Mouse (Mus musculus) lung, embryonic 14.5 days (tissue): ENCODE measurements around the gene Mpv17l2. TPM values are rescaled to one million over a fixed set of nuclear protein-coding genes. Genes with fewer than 3 reads are reported as not detected.
A peak's percentile ranks its signal among the peaks of the same experiment; 100 is the strongest.

Experiments
- ATAC-seq: fragments of 200-750 bp; cut with Nextera tagmentation; 2 replicates; pipeline ENCODE4 v1.8.0; 2017; ENCODE audit warnings: mild to moderate bottlenecking, moderate TSS enrichment, moderate library complexity; ENCODE audit not compliant: insufficient read depth
- DNase-seq: peaks from one replicate; pipeline ENCODE4 v3.0.0-alpha.2; 2015
- H3K27ac ChIP-seq: fragments of 300-500 bp; sonication (generic); 2 replicates; pipeline ENCODE4 v1.5.1; 2014; ENCODE audit warnings: low read depth, mild to moderate bottlenecking, moderate library complexity
- H3K27me3 ChIP-seq: fragments of 300-500 bp; sonication (generic); 2 replicates; pipeline ENCODE4 v1.6.1; 2014; ENCODE audit warnings: low read length, control low read depth; ENCODE audit not compliant: insufficient read depth
- H3K36me3 ChIP-seq: fragments of 300-500 bp; sonication (generic); 2 replicates; pipeline ENCODE4 v1.6.1; 2014; ENCODE audit warnings: control low read depth; ENCODE audit not compliant: insufficient read depth
- H3K4me1 ChIP-seq: fragments of 300-500 bp; sonication (generic); 2 replicates; pipeline ENCODE4 v1.6.1; 2014; ENCODE audit warnings: antibody characterized with exemption, control low read depth; ENCODE audit not compliant: insufficient read depth
- H3K4me2 ChIP-seq: fragments of 300-500 bp; sonication (generic); 2 replicates; pipeline ENCODE4 v1.6.1; 2014; ENCODE audit warnings: mild to moderate bottlenecking
- H3K4me3 ChIP-seq: fragments of 300-500 bp; sonication (generic); 2 replicates; pipeline ENCODE4 v1.5.1; 2014; ENCODE audit warnings: low read depth, low read length
- H3K9ac ChIP-seq: fragments of 300-500 bp; sonication (generic); 2 replicates; pipeline ENCODE4 v1.6.1; 2014
- H3K9me3 ChIP-seq: fragments of 300-500 bp; sonication (generic); 2 replicates; pipeline ENCODE4 v1.6.1; 2016; ENCODE audit warnings: low read depth, low read length, control low read depth
- CTCF ChIP-seq: IDR thresholded peaks from 2 replicates; pipeline ENCODE4 v1.5.1; 2016; ENCODE audit warnings: antibody characterized with exemption, low read depth
- WGBS: fragments of 180-500 bp; shearing (Covaris S2); extraction: QIAGEN DNeasy Blood & Tissue Kit; methylation state at CpG from one replicate; pipeline ENCODE4 v1.1.7; 2014; 5-methylcytosine and 5-hydroxymethylcytosine counted together
- polyA plus RNA-seq: library from polyadenylated mRNA; unstranded; fragments of >200 nt; fragmentation: Nextera tagmentation; extraction: Ambion mirVana; gene quantifications from 2 replicates; pipeline ENCODE4 v1.2.1, GENCODE M21; 2014

The Mpv17l2 gene
- polyA plus RNA-seq, 1 experiment from 2014 or later = 27.9 TPM

DNA sequence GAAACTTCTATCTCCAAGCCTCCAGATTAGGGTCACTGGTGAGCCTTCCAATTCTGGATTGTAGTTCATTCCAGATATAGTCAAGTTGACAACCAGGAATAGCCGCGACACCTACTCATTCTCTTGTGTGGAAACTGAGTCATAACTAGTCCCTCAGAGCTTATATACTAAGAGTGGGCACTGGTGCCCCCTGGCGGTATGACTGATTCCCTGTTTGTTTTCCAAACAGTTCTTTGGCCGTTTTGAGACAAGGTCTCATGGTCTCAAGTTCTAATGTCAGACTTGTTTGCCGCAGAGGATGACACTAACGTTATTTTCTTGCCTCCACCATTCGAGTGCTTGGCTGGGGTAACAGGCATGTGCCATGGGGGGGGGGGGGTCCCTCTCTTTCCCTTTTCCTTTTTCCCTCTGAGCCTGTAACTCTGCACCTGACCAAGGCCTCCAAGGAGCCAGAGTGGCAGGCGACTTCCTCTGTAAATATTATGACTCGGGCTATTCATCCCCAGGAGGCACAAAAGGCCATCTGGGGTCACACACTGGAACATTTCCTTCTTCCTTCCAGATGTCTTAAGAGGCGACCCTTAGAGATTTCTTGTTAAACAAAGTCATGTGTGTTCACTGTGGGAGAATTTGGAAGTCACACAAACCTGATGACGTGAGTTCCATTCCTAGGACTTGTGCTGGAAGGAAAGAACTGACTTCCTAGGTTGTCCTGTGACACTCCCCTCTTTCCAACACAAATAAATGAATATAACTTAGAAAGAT lies 8.6 kb downstream of the Mpv17l2 start:
- Histone ChIP-seq H3K27me3 (peaks cover 19% of the 10 kb centered on the region; the same call in 1 of the 2 replicates), H3K9ac (no peak overlapping the region), H3K36me3 (peaks cover 6% of the 10 kb centered on the region; the same call in 1 of the 2 replicates), H3K4me1 (peaks cover 22% of the 10 kb centered on the region; the same call in 1 of the 2 replicates), H3K4me3 (no peak overlapping the region), H3K27ac (peak overlapping the region; percentile 75), H3K9me3 (no peaks in the 10 kb centered on the region), H3K4me2 (peak overlapping the region; percentile 52; the same call in 1 of the 2 replicates)
- ATAC-seq = no peak
- 20% methylated on average over 11 of the region's 11 CpGs for WGBS
- peak; percentile 88 for DNase-seq
- peak; percentile 76 for TF ChIP-seq CTCF

DNA sequence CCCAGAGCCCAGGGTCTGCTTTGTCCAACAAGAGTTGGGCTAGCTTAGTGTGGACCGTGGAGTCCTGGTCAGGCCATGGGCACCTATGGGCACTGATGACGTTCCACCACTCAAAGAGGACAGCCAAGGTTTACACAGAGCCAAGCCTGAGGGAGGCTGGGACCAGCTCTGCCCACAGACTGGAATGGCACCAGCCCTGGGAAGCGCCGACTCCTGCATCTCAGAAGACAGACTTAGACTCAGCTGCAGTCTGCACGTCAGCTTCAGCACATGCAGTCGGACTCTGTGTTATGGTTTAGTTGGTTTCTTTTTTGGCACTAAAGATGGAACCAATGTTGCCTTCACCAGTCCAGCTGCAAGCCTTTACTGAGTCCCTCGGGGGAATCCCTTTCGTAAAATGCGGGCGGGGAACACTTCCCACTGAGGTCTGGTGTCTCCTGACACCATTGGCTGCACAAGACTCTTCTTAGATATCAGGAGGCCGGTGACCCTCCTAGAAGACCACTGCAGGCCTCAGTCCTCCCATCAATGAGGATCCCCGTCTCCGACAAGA lies 10.5 kb downstream of the Mpv17l2 start:
- DNase-seq = no peak
- Histone ChIP-seq H3K27me3 (peaks cover 39% of the 10 kb centered on the region), H3K27ac (no peak overlapping the region), H3K4me2 (no peak overlapping the region), H3K4me1 (peaks cover 17% of the 10 kb centered on the region; the same call in 1 of the 2 replicates), H3K9me3 (no peaks in the 10 kb centered on the region), H3K9ac (no peak overlapping the region), H3K4me3 (no peak overlapping the region), H3K36me3 (no peaks in the 10 kb centered on the region)
- no peak for TF ChIP-seq CTCF
- ATAC-seq = no peak
- WGBS = 77% methylated on average over 13 of the region's 13 CpGs

DNA sequence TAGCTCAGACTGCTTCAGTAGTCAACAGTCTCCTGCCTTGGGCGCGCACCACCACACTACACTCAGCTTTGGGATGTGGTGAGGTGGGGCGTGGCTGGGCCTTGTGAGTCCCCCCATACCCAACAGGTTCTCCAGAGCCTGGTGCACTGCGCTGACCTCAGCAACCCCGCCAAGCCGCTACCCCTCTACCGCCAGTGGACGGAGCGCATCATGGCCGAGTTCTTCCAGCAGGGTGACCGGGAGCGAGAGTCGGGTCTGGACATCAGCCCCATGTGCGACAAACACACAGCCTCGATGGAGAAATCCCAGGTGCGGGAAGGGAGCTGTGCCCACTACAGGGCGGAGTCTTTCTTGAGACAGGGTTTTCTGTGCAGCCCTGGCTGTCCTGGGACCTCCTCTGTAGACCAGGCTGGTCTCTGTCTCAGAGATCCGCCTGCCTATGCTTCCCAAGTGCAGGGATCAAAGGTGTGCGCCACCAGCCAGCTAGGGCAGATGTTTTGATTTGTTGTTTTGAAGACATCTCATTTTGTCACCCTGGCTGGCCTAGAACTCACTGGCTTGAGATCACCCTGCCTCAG lies 11.6 kb downstream of the Mpv17l2 start:
- peaks cover 15% of the 10 kb centered on the region; the same call in 1 of the 2 replicates for H3K4me1 ChIP-seq
- DNase-seq = no peak
- H3K4me2 ChIP-seq = no peak overlapping the region
- TF ChIP-seq CTCF = no peak
- H3K4me3 ChIP-seq = no peak overlapping the region
- no peak overlapping the region for H3K27ac ChIP-seq
- WGBS = 69% methylated on average over 19 of the region's 19 CpGs
- peaks cover 49% of the 10 kb centered on the region for H3K27me3 ChIP-seq
- H3K9ac ChIP-seq = no peak overlapping the region
- ATAC-seq = no peak
- no peaks in the 10 kb centered on the region for H3K36me3 ChIP-seq
- H3K9me3 ChIP-seq = no peaks in the 10 kb centered on the region

GRCm38 (mm10) chr8:70748246-70749096 lies 12.3 kb downstream of the Mpv17l2 start:
- H3K4me1 ChIP-seq = peaks cover 9% of the 10 kb centered on the region; the same call in 1 of the 2 replicates
- peaks cover 57% of the 10 kb centered on the region for H3K27me3 ChIP-seq
- no peak overlapping the region for H3K4me2 ChIP-seq
- whole genome bisulfite sequencing = 81% methylated on average over 23 of the region's 23 CpGs
- DNase-seq (no peak), ATAC-seq (no peak)
- no peaks in the 10 kb centered on the region for H3K36me3 ChIP-seq
- H3K9ac ChIP-seq = no peak overlapping the region
- H3K4me3 ChIP-seq = no peak overlapping the region
- no peak for TF ChIP-seq CTCF
- no peaks in the 10 kb centered on the region for H3K9me3 ChIP-seq
- H3K27ac ChIP-seq = no peak overlapping the region

DNA sequence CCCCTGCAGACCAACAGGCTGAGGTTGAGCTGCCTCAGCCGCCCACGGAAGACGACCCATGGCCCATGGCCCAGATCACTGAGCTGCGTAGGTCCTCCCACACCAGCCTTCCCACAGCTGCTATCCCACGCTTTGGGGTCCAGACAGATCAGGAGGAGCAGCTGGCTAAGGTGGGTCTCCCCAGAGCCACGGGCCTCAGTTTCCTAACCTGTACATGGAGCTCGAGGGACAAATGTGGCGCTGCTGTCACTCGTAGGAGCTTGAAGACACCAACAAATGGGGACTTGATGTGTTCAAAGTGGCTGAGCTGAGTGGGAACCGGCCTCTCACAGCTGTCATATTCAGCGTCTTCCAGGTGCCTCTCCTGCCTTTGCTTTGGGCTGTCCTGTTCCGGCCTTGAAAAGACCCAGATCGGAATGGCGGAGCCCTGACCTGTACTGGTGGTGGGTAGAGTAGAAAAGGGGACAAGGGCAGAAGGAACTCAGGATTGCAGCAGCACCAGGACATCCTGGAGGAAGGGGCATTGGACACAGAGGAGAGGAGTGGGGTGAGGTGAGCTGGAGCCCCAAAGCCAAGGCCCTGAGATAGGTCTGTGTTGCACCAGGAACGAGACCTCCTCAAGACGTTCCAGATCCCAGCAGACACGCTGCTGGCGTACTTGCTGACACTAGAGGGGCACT lies 13.4 kb downstream of the Mpv17l2 start:
- WGBS = 76% methylated on average over 18 of the region's 18 CpGs
- Histone ChIP-seq H3K27ac (no peak overlapping the region), H3K9me3 (no peaks in the 10 kb centered on the region), H3K4me3 (no peak overlapping the region), H3K36me3 (no peaks in the 10 kb centered on the region), H3K4me2 (no peak overlapping the region), H3K27me3 (peaks cover 68% of the 10 kb centered on the region), H3K9ac (no peak overlapping the region), H3K4me1 (0 out of 2 replicates have a peak, but pooled peaks cover under 1% of the 10 kb centered on the region)
- DNase-seq (no peak), ATAC-seq (no peak)
- no peak for TF ChIP-seq CTCF

GRCm38 (mm10) chr8:70746676-70747075 lies 14.1 kb downstream of the Mpv17l2 start:
- H3K27me3 ChIP-seq = peaks cover 75% of the 10 kb centered on the region
- DNase-seq = no peak
- H3K9me3 ChIP-seq = no peaks in the 10 kb centered on the region
- ATAC-seq = no peak
- no peak overlapping the region for H3K27ac ChIP-seq
- H3K36me3 ChIP-seq = no peaks in the 10 kb centered on the region
- H3K9ac ChIP-seq = no peak overlapping the region
- WGBS = 48% methylated on average over 9 of the region's 9 CpGs
- H3K4me1 ChIP-seq = no peaks in the 10 kb centered on the region
- H3K4me3 ChIP-seq = no peak overlapping the region
- TF ChIP-seq CTCF = no peak
- H3K4me2 ChIP-seq = no peak overlapping the region
